Mouse (Mus musculus) embryonic facial prominence, embryonic 13.5 days (tissue): ENCODE measurements around the gene Nos1ap. TPM values are rescaled to one million over a fixed set of nuclear protein-coding genes. Genes with fewer than 3 reads are reported as not detected.

Source experiments
- ATAC-seq: fragments of 200-750 bp; cut with Nextera tagmentation; 2 replicates; pipeline ENCODE4 v1.8.0; 2017; ENCODE audit warnings: low read depth; ENCODE audit not compliant: insufficient number of reproducible peaks, insufficient read depth, low FRiP score, low TSS enrichment
- H3K27ac ChIP-seq: fragments of 300-500 bp; sonication (generic); 2 replicates; pipeline ENCODE4 v1.5.1; 2015; ENCODE audit warnings: moderate library complexity, mild to moderate bottlenecking, inconsistent platforms
- H3K27me3 ChIP-seq: fragments of 300-500 bp; sonication (generic); 2 replicates; pipeline ENCODE4 v1.6.1; 2015; ENCODE audit warnings: mild to moderate bottlenecking, inconsistent platforms
- H3K36me3 ChIP-seq: fragments of 300-500 bp; sonication (generic); 2 replicates; pipeline ENCODE4 v1.6.1; 2015; ENCODE audit warnings: mild to moderate bottlenecking, inconsistent platforms
- H3K4me1 ChIP-seq: fragments of 300-500 bp; sonication (generic); 2 replicates; pipeline ENCODE4 v1.6.1; 2015; ENCODE audit warnings: inconsistent platforms
- H3K4me2 ChIP-seq: fragments of 300-500 bp; sonication (generic); 2 replicates; pipeline ENCODE4 v1.6.1; 2015; ENCODE audit warnings: moderate library complexity, mild to moderate bottlenecking, inconsistent platforms
- H3K4me3 ChIP-seq: fragments of 300-500 bp; sonication (generic); 2 replicates; pipeline ENCODE4 v1.5.1; 2015; ENCODE audit warnings: mild to moderate bottlenecking, inconsistent platforms
- H3K9ac ChIP-seq: fragments of 300-500 bp; sonication (generic); 2 replicates; pipeline ENCODE4 v1.6.1; 2015; ENCODE audit warnings: mild to moderate bottlenecking, inconsistent platforms
- H3K9me3 ChIP-seq: fragments of 300-500 bp; sonication (generic); 2 replicates; pipeline ENCODE4 v1.6.1; 2016; ENCODE audit warnings: inconsistent platforms
- WGBS: fragments of 180-500 bp; shearing (Covaris S2); methylation state at CpG from one replicate; pipeline ENCODE4 v1.1.7; 2015; ENCODE audit warnings: mixed read lengths; 5-methylcytosine and 5-hydroxymethylcytosine counted together
- polyA plus RNA-seq: library from polyadenylated mRNA; unstranded; fragments of >200 nt; fragmentation: Nextera tagmentation; extraction: Ambion mirVana; gene quantifications from 2 replicates; pipeline ENCODE4 v1.2.1, GENCODE M21; 2015

Nos1ap gene
- polyA plus RNA-seq, 1 experiment from 2014 or later: 6.2 TPM

DNA sequence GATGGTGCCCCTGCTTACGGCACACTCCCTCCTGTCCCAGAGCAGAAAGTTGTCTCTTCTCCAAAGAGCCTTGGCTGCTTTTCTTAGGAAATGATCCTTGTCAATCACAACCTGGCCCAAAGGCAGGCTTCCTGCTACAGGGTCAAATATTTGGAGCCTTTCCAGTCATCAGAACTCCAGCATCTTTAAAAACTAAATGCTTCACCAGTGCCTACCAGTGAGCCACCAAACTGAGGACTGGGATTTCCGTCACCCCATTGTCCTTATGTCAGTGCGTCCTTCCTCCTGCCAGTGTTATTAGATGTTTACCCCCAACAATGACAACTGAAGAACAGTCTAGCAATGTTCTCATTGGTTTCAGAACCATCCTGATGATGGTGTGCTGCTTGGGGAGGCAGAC is 28.9 kb downstream of the Nos1ap start:
- no peaks in the 10 kb centered on the region for H3K36me3 ChIP-seq
- H3K4me1 ChIP-seq: no peaks in the 10 kb centered on the region
- no peak overlapping the region for H3K27ac ChIP-seq
- no peak overlapping the region for H3K9ac ChIP-seq
- ATAC-seq: no peak
- no peaks in the 10 kb centered on the region for H3K27me3 ChIP-seq
- H3K4me3 ChIP-seq: no peak overlapping the region
- H3K9me3 ChIP-seq: no peaks in the 10 kb centered on the region
- 77% methylated on average over 3 of the region's 3 CpGs for WGBS
- no peak overlapping the region for H3K4me2 ChIP-seq

DNA sequence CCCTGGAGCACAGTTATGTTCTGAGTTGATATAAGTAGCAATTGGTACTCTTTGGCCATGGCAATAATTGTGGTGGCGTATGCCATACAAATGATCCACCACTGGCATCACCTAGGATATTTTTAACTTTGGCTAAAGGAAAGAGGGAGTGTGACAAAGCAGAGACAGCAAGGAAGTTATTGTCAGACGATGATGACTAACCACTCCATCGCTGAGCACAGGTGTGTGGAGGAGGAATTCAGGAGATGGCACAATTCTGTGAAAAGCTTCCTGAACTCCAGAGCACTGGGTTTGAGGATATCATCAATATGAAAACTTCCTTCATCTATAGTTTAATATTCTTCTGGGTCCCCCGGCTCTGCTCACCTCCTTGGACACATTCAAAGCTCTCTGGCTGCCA is 31.7 kb downstream of the Nos1ap start:
- Histone ChIP-seq H3K27me3 (no peaks in the 10 kb centered on the region), H3K4me1 (0 out of 2 replicates have a peak, but pooled peaks cover 5% of the 10 kb centered on the region), H3K36me3 (no peaks in the 10 kb centered on the region), H3K9me3 (no peaks in the 10 kb centered on the region), H3K4me2 (no peak overlapping the region), H3K9ac (no peak overlapping the region), H3K27ac (no peak overlapping the region), H3K4me3 (no peak overlapping the region)
- 92% methylated on average over 4 of the region's 4 CpGs for WGBS
- no peak for ATAC-seq

DNA sequence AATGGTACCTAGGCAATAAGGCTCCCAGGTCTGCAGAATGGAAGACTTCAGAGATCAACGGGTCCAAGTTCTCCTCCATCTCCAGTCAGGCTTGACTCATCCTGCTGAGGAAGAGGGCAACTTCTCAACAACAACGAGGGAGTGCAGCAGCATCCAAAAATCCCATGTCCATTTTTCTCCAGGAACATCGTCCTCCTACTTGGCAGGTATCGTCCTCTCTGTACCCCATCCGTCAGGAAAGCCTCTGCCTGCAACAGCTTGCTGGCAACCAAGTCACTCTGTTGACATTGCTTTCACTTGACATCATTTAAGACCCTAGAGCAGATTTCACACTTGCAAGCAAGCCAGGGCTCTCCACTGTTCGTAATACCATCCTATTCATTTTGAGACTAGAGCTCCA is 33.0 kb downstream of the Nos1ap start:
- no peak for ATAC-seq
- Histone ChIP-seq H3K36me3 (no peaks in the 10 kb centered on the region), H3K9ac (no peak overlapping the region), H3K4me3 (no peak overlapping the region), H3K27me3 (no peaks in the 10 kb centered on the region), H3K9me3 (no peaks in the 10 kb centered on the region), H3K27ac (no peak overlapping the region), H3K4me2 (no peak overlapping the region), H3K4me1 (peaks cover 5% of the 10 kb centered on the region; the same call in 1 of the 2 replicates)
- WGBS: 87% methylated on average over 6 of the region's 6 CpGs

DNA sequence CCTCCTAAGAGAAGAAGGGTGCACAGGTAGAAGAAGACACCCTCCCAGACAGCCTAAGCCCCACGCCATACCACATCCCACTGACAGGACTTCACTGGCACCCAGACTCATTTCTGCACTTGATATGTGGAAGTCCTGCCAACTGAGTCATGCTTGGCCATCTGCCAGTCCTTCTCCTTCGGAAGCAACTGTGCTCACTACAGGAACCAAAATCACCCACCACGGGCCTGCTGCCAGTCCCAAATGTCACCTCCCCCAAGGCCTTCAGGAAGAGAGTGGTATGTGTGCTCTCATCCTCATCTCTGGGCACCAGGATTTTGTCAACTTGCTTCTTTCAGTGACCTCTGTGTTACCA is 34.7 kb downstream of the Nos1ap start:
- Histone ChIP-seq H3K36me3 (no peaks in the 10 kb centered on the region), H3K9me3 (no peaks in the 10 kb centered on the region), H3K4me3 (no peak overlapping the region), H3K4me1 (peaks cover 5% of the 10 kb centered on the region), H3K27ac (no peak overlapping the region), H3K4me2 (no peak overlapping the region), H3K27me3 (no peaks in the 10 kb centered on the region), H3K9ac (no peak overlapping the region)
- ATAC-seq: no peak
- WGBS: 65% methylated on average over 3 of the region's 3 CpGs

GRCm38 (mm10) chr1:170554235-170554938 is 35.3 kb downstream of the Nos1ap start:
- H3K36me3 ChIP-seq: no peaks in the 10 kb centered on the region
- no peak for ATAC-seq
- no peak overlapping the region for H3K27ac ChIP-seq
- H3K9ac ChIP-seq: no peak overlapping the region
- H3K4me2 ChIP-seq: no peak overlapping the region
- H3K27me3 ChIP-seq: no peaks in the 10 kb centered on the region
- no peaks in the 10 kb centered on the region for H3K9me3 ChIP-seq
- H3K4me1 ChIP-seq: peaks cover 5% of the 10 kb centered on the region
- 90% methylated on average over 4 of the region's 4 CpGs for WGBS
- no peak overlapping the region for H3K4me3 ChIP-seq

DNA sequence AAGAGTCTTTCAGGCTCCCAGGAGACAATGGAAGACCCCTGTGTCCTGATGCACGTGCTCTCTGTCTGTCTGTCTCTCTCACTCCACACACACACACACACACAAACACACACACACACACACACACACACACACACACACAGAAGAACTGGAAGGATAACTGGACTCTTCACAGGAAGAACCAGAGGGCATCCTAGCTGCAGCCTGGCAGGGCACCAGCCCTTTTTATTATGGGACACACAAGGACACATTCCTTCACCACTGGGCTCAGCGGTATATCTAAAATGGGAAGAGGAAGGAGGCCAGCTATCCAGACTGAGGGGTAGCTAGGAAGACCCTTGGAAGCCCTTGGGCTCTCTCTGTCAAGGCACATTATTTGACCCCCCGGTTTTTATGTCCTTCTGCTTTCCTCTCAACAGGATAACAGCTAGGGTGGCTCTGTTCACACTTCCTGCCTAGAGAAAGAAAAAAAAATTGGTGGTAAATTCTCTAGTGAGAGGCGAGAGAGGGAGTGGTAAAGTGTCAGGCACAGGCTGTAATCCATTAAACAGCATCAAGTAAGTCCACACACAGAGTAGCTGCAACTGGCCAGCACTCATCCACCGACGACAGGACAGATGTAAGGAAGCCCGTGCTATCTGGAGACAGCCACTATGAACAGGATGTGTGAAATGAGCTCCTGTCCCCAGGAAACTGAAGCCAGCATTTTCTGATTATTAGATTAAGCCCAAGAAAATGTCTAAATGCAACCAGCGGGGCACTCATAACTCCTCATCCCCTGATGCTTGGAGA is 38.8 kb downstream of the Nos1ap start:
- Histone ChIP-seq H3K36me3 (no peaks in the 10 kb centered on the region), H3K27ac (no peak overlapping the region), H3K4me3 (no peak overlapping the region), H3K27me3 (no peaks in the 10 kb centered on the region), H3K4me1 (peaks cover 8% of the 10 kb centered on the region), H3K9me3 (no peaks in the 10 kb centered on the region), H3K9ac (no peak overlapping the region), H3K4me2 (no peak overlapping the region)
- no peak for ATAC-seq
- 43% methylated on average over 8 of the region's 8 CpGs for WGBS

GRCm38 (mm10) chr1:170549059-170549458 is 40.6 kb downstream of the Nos1ap start:
- Histone ChIP-seq H3K9me3 (no peaks in the 10 kb centered on the region), H3K4me1 (peaks cover 4% of the 10 kb centered on the region), H3K27ac (peak overlapping the region; percentile 64), H3K4me2 (peak overlapping the region; percentile 11; the same call in 1 of the 2 replicates), H3K4me3 (no peak overlapping the region), H3K9ac (no peak overlapping the region), H3K27me3 (no peaks in the 10 kb centered on the region), H3K36me3 (no peaks in the 10 kb centered on the region)
- ATAC-seq: 0 out of 2 replicates have a peak, but pooled peaks have one; percentile 48
- 44% methylated on average over 9 of the region's 9 CpGs for WGBS

DNA sequence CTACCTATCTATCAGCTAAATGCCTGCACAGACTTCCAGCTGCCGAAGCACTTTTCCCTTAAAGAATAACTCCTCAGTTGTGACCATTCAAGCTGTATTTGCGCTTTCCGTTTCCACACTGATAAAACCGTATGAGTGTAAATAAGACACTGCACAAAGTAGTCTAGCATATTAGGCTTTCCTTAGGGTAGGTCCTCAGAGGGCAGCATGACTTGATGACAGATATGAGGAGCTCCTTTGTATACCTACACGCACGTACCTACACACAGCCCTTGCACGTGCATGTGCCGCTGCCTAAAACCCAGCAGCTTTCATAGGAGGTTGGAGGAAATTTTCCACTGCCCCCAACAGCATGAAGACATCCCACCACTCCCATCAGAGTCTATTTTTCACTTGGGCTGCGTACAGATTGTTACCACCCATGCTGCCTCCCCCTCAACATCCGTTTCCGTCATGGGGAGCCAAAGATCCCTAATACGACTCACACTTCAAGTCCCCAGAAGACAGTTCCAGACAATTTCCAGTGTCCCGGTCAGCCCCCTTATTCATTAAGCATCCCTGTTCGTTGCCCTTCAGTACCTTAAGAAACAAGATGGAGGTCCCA is 41.4 kb downstream of the Nos1ap start:
- Histone ChIP-seq H3K9ac (no peak overlapping the region), H3K27ac (peak overlapping the region; percentile 64), H3K4me2 (no peak overlapping the region; the same call in 1 of the 2 replicates), H3K36me3 (no peaks in the 10 kb centered on the region), H3K9me3 (no peaks in the 10 kb centered on the region), H3K27me3 (no peaks in the 10 kb centered on the region), H3K4me3 (no peak overlapping the region), H3K4me1 (peaks cover 4% of the 10 kb centered on the region)
- no peak for ATAC-seq
- WGBS: 93% methylated on average over 14 of the region's 14 CpGs

- Histone ChIP-seq H3K27me3 (no peaks in the 10 kb centered on the region), H3K27ac (no peak overlapping the region), H3K9me3 (no peaks in the 10 kb centered on the region), H3K4me2 (no peak overlapping the region), H3K9ac (no peak overlapping the region), H3K4me3 (no peak overlapping the region), H3K36me3 (no peaks in the 10 kb centered on the region), H3K4me1 (peaks cover 4% of the 10 kb centered on the region; the same call in 1 of the 2 replicates)
- no peak for ATAC-seq
- 87% methylated on average over 4 of the region's 4 CpGs for WGBS
Measured at GRCm38 (mm10) chr1:170546297-170546696, 43.4 kb downstream of the Nos1ap start.

- no peaks in the 10 kb centered on the region for H3K36me3 ChIP-seq
- 0 out of 2 replicates have a peak, but pooled peaks cover 4% of the 10 kb centered on the region for H3K4me1 ChIP-seq
- H3K4me3 ChIP-seq: no peak overlapping the region
- no peak overlapping the region for H3K4me2 ChIP-seq
- 89% methylated on average over 6 of the region's 6 CpGs for WGBS
- H3K9ac ChIP-seq: no peak overlapping the region
- no peaks in the 10 kb centered on the region for H3K27me3 ChIP-seq
- no peak for ATAC-seq
- H3K27ac ChIP-seq: no peak overlapping the region
- H3K9me3 ChIP-seq: no peaks in the 10 kb centered on the region
Measured at GRCm38 (mm10) chr1:170545286-170545685, 44.4 kb downstream of the Nos1ap start.

DNA sequence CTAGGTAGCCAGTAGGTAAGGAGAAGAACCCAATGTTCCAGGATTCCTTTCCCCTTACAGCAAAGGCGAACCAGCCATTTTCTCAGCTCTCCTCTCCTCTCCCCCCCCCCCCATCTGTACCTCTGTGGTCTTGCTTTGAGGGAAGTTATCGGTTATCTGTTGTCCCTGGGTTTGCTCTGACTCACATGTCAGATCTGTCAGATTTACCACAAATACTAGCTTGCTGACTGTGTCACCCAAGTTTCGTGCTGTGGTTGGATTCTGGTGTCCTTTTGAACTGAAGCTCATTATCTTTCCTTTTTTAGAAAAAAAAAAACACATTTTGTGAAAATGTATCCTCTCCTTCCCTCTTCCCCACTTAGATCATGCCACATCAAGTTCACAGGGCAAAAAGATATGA is 50.2 kb downstream of the Nos1ap start:
- Histone ChIP-seq H3K27me3 (no peaks in the 10 kb centered on the region), H3K36me3 (no peaks in the 10 kb centered on the region), H3K27ac (no peak overlapping the region), H3K4me2 (no peak overlapping the region), H3K9me3 (no peaks in the 10 kb centered on the region), H3K4me3 (no peak overlapping the region), H3K9ac (no peak overlapping the region), H3K4me1 (no peaks in the 10 kb centered on the region)
- ATAC-seq: no peak
- WGBS: 68% methylated on average over 3 of the region's 3 CpGs
